Comparison of ENCODE assay signal across 22 mouse cellular contexts in genomic region chr7:115144947-115145346, GRCm38 (mm10).
"Had no signal": no experiment of that assay in that cellular context is flagged by ENCODE, and none has a peak within 500 bp of the region (broad histone marks: within the 10 kb centered on the region; RNA-seq: fewer than 3 reads in every experiment).

No protein-coding gene starts in this region.

- H3K27me3 ChIP-seq: intestine, embryonic 15.5 days; liver, embryonic 12.5 days; liver, embryonic 15.5 days; neural tube, embryonic 13.5 days; stomach, embryonic 15.5 days had no signal

- H3K4me3 ChIP-seq: intestine, embryonic 15.5 days; layer of hippocampus, adult 2 months; liver, embryonic 12.5 days; liver, embryonic 15.5 days; midbrain, embryonic 12.5 days; myocyte; neural tube, embryonic 13.5 days; stomach, embryonic 15.5 days had no signal

- H3K4me1 ChIP-seq: intestine, embryonic 15.5 days; liver, embryonic 12.5 days; liver, embryonic 15.5 days; midbrain, embryonic 12.5 days; stomach, embryonic 15.5 days had no signal

- H3K9me3 ChIP-seq: intestine, embryonic 15.5 days; liver, embryonic 12.5 days; liver, embryonic 15.5 days; midbrain, embryonic 12.5 days; neural tube, embryonic 13.5 days; stomach, embryonic 15.5 days had no signal

- H3K27ac ChIP-seq: intestine, embryonic 15.5 days; kidney, postnatal 0 days; layer of hippocampus, adult 2 months; liver, embryonic 12.5 days; liver, embryonic 15.5 days; midbrain, embryonic 12.5 days; neural tube, embryonic 13.5 days; stomach, embryonic 15.5 days had no signal

- ATAC-seq: intestine, embryonic 15.5 days; liver, embryonic 12.5 days; midbrain, embryonic 16.5 days had no signal

- H3K36me3 ChIP-seq: intestine, embryonic 15.5 days; liver, embryonic 12.5 days; liver, embryonic 15.5 days; midbrain, embryonic 12.5 days; neural tube, embryonic 13.5 days; stomach, embryonic 15.5 days had no signal

- H3K9ac ChIP-seq: intestine, embryonic 15.5 days; liver, embryonic 12.5 days; liver, embryonic 15.5 days; midbrain, embryonic 12.5 days; neural tube, embryonic 13.5 days; stomach, embryonic 15.5 days had no signal

- DNase-seq: kidney, adult 11 months; kidney, adult 9 months; kidney, postnatal 25 days; layer of hippocampus, adult 9-11 months; liver; lung, adult 18-20 months; lung, postnatal 14 days; lung, postnatal 4 days; retina, postnatal 1 day; right cerebral cortex, postnatal 25 days; spleen, adult 18-20 months; thymus, postnatal 25 days had no signal

- H3K4me2 ChIP-seq: intestine, embryonic 15.5 days; liver, embryonic 12.5 days; liver, embryonic 15.5 days; midbrain, embryonic 12.5 days; neural tube, embryonic 13.5 days; stomach, embryonic 15.5 days had no signal
